Mouse (Mus musculus) heart, adult 2 months (tissue): Measurements from ENCODE around the gene Amacr.

Experiments used
- CTCF ChIP-seq: fragments of 200-600 bp; IDR thresholded peaks from 2 replicates; pipeline ENCODE4 v1.8.1; 2022; ENCODE audit warnings: antibody characterized with exemption, mild to moderate bottlenecking, moderate library complexity
- POLR2A ChIP-seq: fragments of 200-500 bp; IDR thresholded peaks from 2 replicates; pipeline ENCODE4 v1.6.1; 2011; ENCODE audit warnings: mild to moderate bottlenecking, low read depth, low read length, control low read depth; ENCODE audit not compliant: insufficient read depth

- TF ChIP-seq CTCF, result no peak
- no peak for TF ChIP-seq POLR2A
Measured at GRCm38 (mm10) chr15:10933930-10934329, 47.6 kb upstream of the Amacr start.
